Mouse (Mus musculus) G1E (cell line): Measurements from ENCODE around the gene Traf6. TPM values are rescaled to one million over a fixed set of nuclear protein-coding genes. Genes with fewer than 3 reads are reported as not detected.
"Not testable (repeated sequence)": the region's sequence is repeated elsewhere in the genome, so short reads cannot be mapped to it uniquely, and the experiment has no call there.

Experiments
- ATAC-seq: 2 replicates; pipeline ENCODE4 v1.8.0; 2016; ENCODE audit warnings: mild to moderate bottlenecking; ENCODE audit not compliant: insufficient number of reproducible peaks, poor library complexity, low FRiP score, severe bottlenecking; ENCODE audit errors: extremely low read depth
- DNase-seq: peaks from one replicate; pipeline ENCODE4 v3.0.0; 2012; ENCODE audit warnings: low spot score
- H3K27me3 ChIP-seq: 2 replicates; pipeline ENCODE4 v1.6.1; 2012; ENCODE audit warnings: mild to moderate bottlenecking, low read length, inconsistent platforms; ENCODE audit not compliant: insufficient read depth
- H3K36me3 ChIP-seq: replicated peaks from 2 replicates; pipeline ENCODE3; 2012; ENCODE audit warnings: mild to moderate bottlenecking, inconsistent platforms
- H3K4me1 ChIP-seq: 2 replicates; pipeline ENCODE4 v1.6.1; 2012; ENCODE audit warnings: low read depth, low read length, inconsistent platforms, mixed read lengths; ENCODE audit not compliant: insufficient read depth
- H3K4me3 ChIP-seq: 2 replicates; pipeline ENCODE4 v1.5.1; 2012; ENCODE audit warnings: low read depth, mild to moderate bottlenecking, inconsistent platforms, low read length, moderate library complexity, mixed read lengths
- H3K9me3 ChIP-seq: replicated peaks from 2 replicates; pipeline ENCODE4 v1.6.1; 2012; ENCODE audit warnings: inconsistent platforms
- CTCF ChIP-seq: IDR thresholded peaks from 2 replicates; pipeline ENCODE4 v1.5.1; 2012; ENCODE audit warnings: low read depth, low read length, inconsistent platforms, mixed read lengths
- GATA1 ChIP-seq: IDR thresholded peaks from 2 replicates; pipeline ENCODE4 v1.6.1; 2012; ENCODE audit warnings: borderline replicate concordance, low read length, inconsistent platforms, mixed read lengths
- GATA2 ChIP-seq: IDR thresholded peaks from 2 replicates; pipeline ENCODE4 v1.6.1; 2012; ENCODE audit warnings: low read depth, low read length, inconsistent platforms, borderline replicate concordance
- POLR2AphosphoS5 ChIP-seq: IDR thresholded peaks from 2 replicates; pipeline ENCODE4 v1.6.1; 2012; ENCODE audit warnings: low read depth, low read length, inconsistent platforms; ENCODE audit not compliant: insufficient replicate concordance
- TAL1 ChIP-seq: conservative IDR thresholded peaks from 2 replicates; pipeline ENCODE4 v1.6.1; 2012; ENCODE audit warnings: low read depth, low read length, inconsistent platforms, mixed read lengths
- polyA plus RNA-seq: library from polyadenylated mRNA; stranded (reverse); fragments of >175 nt; gene quantifications from 2 replicates; pipeline ENCODE4 v1.2.3, GENCODE M21; 2012
- total RNA-seq, 2 experiments: library from RNA; stranded (forward) in 1 of 2; stranded (reverse) in 1 of 2; fragments of 200-1000 nt in 1 of 2; fragments of >200 nt in 1 of 2; fragmentation: Nextera tagmentation in 1 of 2; gene quantifications; 2 replicates each; pipeline ENCODE4 v1.2.3; 2014 to 2017

Traf6 gene
- total and polyA plus RNA-seq, 3 experiments = 3.0 to 68.3 (median 26.1) TPM

GRCm38 (mm10) chr2:101742072-101742860, 64.0 kb downstream of the Traf6 start:
- Histone ChIP-seq H3K4me3 (no peak overlapping the region), H3K4me1 (no peaks in the 10 kb centered on the region), H3K27me3 (peaks cover 2% of the 10 kb centered on the region; the same call in 1 of the 2 replicates), H3K36me3 (no peaks in the 10 kb centered on the region), H3K9me3 (no peaks in the 10 kb centered on the region)
- DNase-seq = no peak
- no peak for TF ChIP-seq CTCF
- TF ChIP-seq TAL1 = no peak
- no peak for ATAC-seq

DNA sequence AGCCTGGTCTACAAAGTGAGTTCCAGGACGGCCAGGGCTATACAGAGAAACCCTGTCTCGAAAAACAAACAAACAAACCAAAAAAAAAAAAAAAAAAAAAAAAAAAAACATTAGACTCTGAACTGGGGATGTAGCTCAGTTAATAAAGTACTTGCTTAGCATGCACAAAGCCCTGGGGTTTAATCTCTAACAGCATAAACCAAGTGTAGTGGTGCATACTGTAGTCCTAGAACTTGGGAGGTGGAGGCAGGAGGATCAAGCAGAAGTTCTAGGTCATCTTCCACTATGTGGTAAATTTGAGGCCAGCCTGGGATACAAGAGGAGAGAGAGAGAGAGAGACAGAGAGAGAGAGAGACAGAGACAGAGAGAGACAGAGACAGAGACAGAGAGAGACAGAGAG, 67.4 kb downstream of the Traf6 start:
- not testable (repeated sequence) for H3K36me3 ChIP-seq, H3K4me3 ChIP-seq, H3K4me1 ChIP-seq, ATAC-seq, H3K9me3 ChIP-seq, DNase-seq, H3K27me3 ChIP-seq

DNA sequence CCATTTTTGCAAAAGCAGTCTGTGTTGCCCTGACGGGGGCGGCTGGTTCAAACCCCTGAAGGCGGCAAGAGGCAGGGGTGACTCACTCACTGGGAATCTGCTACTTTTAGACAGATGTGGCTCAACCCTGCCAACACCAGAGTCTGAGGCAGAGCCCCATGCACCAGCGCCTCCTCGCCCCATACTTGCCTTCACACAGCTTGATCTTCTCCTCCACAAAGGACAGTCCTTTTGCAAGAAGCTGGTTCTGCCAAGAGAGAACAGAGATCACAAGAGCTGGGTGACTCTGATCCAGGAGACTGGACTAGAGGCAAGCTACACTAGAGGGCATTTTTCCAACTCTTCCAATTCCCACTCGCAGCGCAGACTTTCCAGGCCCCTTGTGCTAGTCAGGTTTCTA, 68.3 kb downstream of the Traf6 start:
- no peaks in the 10 kb centered on the region for H3K36me3 ChIP-seq
- peaks cover 2% of the 10 kb centered on the region; the same call in 1 of the 2 replicates for H3K27me3 ChIP-seq
- H3K9me3 ChIP-seq = no peaks in the 10 kb centered on the region
- H3K4me1 ChIP-seq = no peaks in the 10 kb centered on the region
- ATAC-seq (no peak), DNase-seq (no peak)
- no peak overlapping the region for H3K4me3 ChIP-seq
- no peak for TF ChIP-seq TAL1
- TF ChIP-seq POLR2AphosphoS5 = no peak
- no peak for TF ChIP-seq GATA2
- TF ChIP-seq CTCF = no peak
- TF ChIP-seq GATA1 = no peak

Other genes with a start within 250 kb of the Traf6 start
- gene Rag2, start 53.7 kb upstream of the Traf6 start, total RNA-seq (2014; fragmentation: Nextera tagmentation) = not detected in 2 replicates
- 0.06 and 0.11 TPM in 2 replicates for gene Rag2, start 53.7 kb upstream of the Traf6 start, total RNA-seq (2017)
- not detected in 2 replicates for gene Rag2, start 53.7 kb upstream of the Traf6 start, polyA plus RNA-seq
- gene Rag1, start 28.9 kb upstream of the Traf6 start, total RNA-seq (2014; fragmentation: Nextera tagmentation) = not detected in 2 replicates
- gene Rag1, start 28.9 kb upstream of the Traf6 start, total RNA-seq (2017) = under 0.01 and 0.22 TPM in 2 replicates
- 0.01 TPM in 1 of 2 replicates, not detected in the other for gene Rag1, start 28.9 kb upstream of the Traf6 start, polyA plus RNA-seq
- 10.2 and 28.7 TPM in 2 replicates for gene B230118H07Rik, start 28.9 kb upstream of the Traf6 start, total RNA-seq (2014; fragmentation: Nextera tagmentation)
- 72.1 and 76.4 TPM in 2 replicates for gene B230118H07Rik, start 28.9 kb upstream of the Traf6 start, total RNA-seq (2017)
- gene B230118H07Rik, start 28.9 kb upstream of the Traf6 start, polyA plus RNA-seq = 1.0 and 1.6 TPM in 2 replicates
- not detected in 2 replicates for gene Prr5l, start 204.6 kb downstream of the Traf6 start, total RNA-seq (2014; fragmentation: Nextera tagmentation)
- under 0.01 and 0.05 TPM in 2 replicates for gene Prr5l, start 204.6 kb downstream of the Traf6 start, total RNA-seq (2017)
- gene Prr5l, start 204.6 kb downstream of the Traf6 start, polyA plus RNA-seq = not detected in 2 replicates
- gene Commd9, start 207.8 kb downstream of the Traf6 start, total RNA-seq (2014; fragmentation: Nextera tagmentation) = 5.1 and 12.2 TPM in 2 replicates
- 80.9 and 99.3 TPM in 2 replicates for gene Commd9, start 207.8 kb downstream of the Traf6 start, total RNA-seq (2017)
- 17.6 and 28.4 TPM in 2 replicates for gene Commd9, start 207.8 kb downstream of the Traf6 start, polyA plus RNA-seq